Mouse (Mus musculus) midbrain, postnatal 0 days (tissue): ENCODE results near the gene Mrpl53. TPM values are rescaled to one million over a fixed set of nuclear protein-coding genes. Genes with fewer than 3 reads are reported as not detected.
A peak's percentile ranks its signal among the peaks of the same experiment; 100 is the strongest.

Source experiments
- ATAC-seq: fragments of 200-750 bp; cut with Nextera tagmentation; 2 replicates; pipeline ENCODE4 v1.8.0; 2017; ENCODE audit warnings: moderate number of reproducible peaks, mild to moderate bottlenecking, moderate TSS enrichment, moderate library complexity; ENCODE audit not compliant: low FRiP score
- DNase-seq: peaks from one replicate; pipeline ENCODE4 v3.0.0-alpha.2; 2015; ENCODE audit warnings: low spot score
- H3K27ac ChIP-seq: fragments of 300-500 bp; sonication (generic); 2 replicates; pipeline ENCODE4 v1.5.1; 2014; ENCODE audit warnings: low read depth, mild to moderate bottlenecking, low read length, mixed read lengths
- H3K27me3 ChIP-seq: fragments of 300-500 bp; sonication (generic); 2 replicates; pipeline ENCODE4 v1.6.1; 2014; ENCODE audit warnings: low read length, control low read depth, mixed read lengths; ENCODE audit not compliant: insufficient read depth
- H3K36me3 ChIP-seq: fragments of 300-500 bp; sonication (generic); 2 replicates; pipeline ENCODE4 v1.6.1; 2014; ENCODE audit warnings: low read length, control low read depth, mixed read lengths; ENCODE audit not compliant: insufficient read depth
- H3K4me1 ChIP-seq: fragments of 300-500 bp; sonication (generic); 2 replicates; pipeline ENCODE4 v1.6.1; 2014; ENCODE audit warnings: mild to moderate bottlenecking, control low read depth, antibody characterized with exemption, low read length, mixed read lengths; ENCODE audit not compliant: insufficient read depth
- H3K4me2 ChIP-seq: fragments of 300-500 bp; sonication (generic); 2 replicates; pipeline ENCODE4 v1.6.1; 2014; ENCODE audit warnings: low read depth, mild to moderate bottlenecking, low read length, mixed read lengths; ENCODE audit not compliant: poor library complexity, severe bottlenecking
- H3K4me3 ChIP-seq: fragments of 300-500 bp; sonication (generic); 2 replicates; pipeline ENCODE4 v1.5.1; 2014; ENCODE audit warnings: low read depth, mild to moderate bottlenecking, low read length, moderate library complexity
- H3K9ac ChIP-seq: fragments of 300-500 bp; sonication (generic); replicated peaks from 2 replicates; pipeline ENCODE4 v1.6.1; 2014; ENCODE audit warnings: mild to moderate bottlenecking, low read length, moderate library complexity, mixed read lengths; ENCODE audit not compliant: poor library complexity, severe bottlenecking
- H3K9me3 ChIP-seq: fragments of 300-500 bp; sonication (generic); 2 replicates; pipeline ENCODE4 v1.6.1; 2016; ENCODE audit warnings: low read length, control low read depth
- CTCF ChIP-seq: IDR thresholded peaks from 2 replicates; pipeline ENCODE4 v1.5.1; 2016; ENCODE audit warnings: antibody characterized with exemption, mild to moderate bottlenecking
- WGBS: fragments of 180-500 bp; shearing (Covaris S2); extraction: QIAGEN DNeasy Blood & Tissue Kit; methylation state at CpG from one replicate; pipeline ENCODE4 v1.1.7; 2014; 5-methylcytosine and 5-hydroxymethylcytosine counted together
- polyA plus RNA-seq: library from polyadenylated mRNA; unstranded; fragments of >200 nt; fragmentation: Nextera tagmentation; extraction: Ambion mirVana; gene quantifications from 2 replicates; pipeline ENCODE4 v1.2.1, GENCODE M21; 2015
- total RNA-seq: library from RNA; depleted of rRNA; stranded (reverse); fragments of >200 nt; gene quantifications from 2 replicates; pipeline ENCODE4 v1.2.3, GENCODE M21; 2014

Mrpl53 gene
- total and polyA plus RNA-seq, 2 experiments from 2014 or later = 46.4 to 115 TPM

DNA sequence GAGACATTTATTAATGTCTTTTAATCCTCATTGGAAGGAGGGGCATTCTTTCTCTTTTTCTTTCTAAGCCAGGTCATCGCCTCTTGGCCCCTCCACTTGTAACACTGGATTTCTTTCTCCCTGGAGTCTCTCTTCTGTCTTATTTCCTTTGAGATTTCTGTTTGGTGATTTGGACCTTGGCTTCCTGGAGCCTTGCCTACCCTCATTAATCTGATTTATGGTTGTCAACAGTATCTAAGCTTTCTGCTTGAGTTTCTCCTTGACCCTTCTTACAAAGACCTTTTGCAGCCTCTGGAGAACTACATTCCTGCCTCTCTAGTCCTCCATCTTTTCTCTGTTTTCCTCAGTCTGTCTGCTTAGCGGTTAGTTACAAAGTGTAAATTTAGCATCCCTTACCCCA lies 10.4 kb upstream of the Mrpl53 start:
- DNase-seq (no peak), ATAC-seq (no peak)
- peaks cover 8% of the 10 kb centered on the region for H3K4me1 ChIP-seq
- H3K36me3 ChIP-seq = no peaks in the 10 kb centered on the region
- 67% methylated on average over 2 of the region's 2 CpGs for WGBS
- no peaks in the 10 kb centered on the region for H3K9me3 ChIP-seq
- no peak overlapping the region for H3K4me3 ChIP-seq
- H3K27ac ChIP-seq = no peak overlapping the region
- no peak for TF ChIP-seq CTCF
- H3K9ac ChIP-seq = no peak overlapping the region
- no peaks in the 10 kb centered on the region for H3K27me3 ChIP-seq
- no peak overlapping the region for H3K4me2 ChIP-seq

DNA sequence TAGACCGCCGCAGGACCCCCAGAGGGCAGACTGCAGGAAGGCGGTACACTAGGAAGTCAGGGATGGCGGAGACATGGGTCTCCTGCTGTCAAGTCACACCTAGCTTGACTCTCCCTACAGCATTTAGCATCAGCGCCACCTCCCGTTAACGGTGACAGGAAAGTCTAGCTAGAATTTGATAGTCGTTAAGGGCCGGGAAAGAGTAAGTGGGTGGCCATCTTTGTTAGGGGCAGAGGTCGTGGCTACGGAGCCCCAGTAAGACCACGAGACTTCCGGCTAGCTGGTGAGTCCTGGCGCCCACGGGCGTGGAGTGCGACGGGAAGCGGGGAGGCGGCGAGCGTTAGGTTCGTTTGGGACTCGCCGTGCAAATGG lies 7.5 kb upstream of the Mrpl53 start, which contains the start of the genes Ccdc142 and Gm42688:
TSS of gene Ccdc142 (plus strand) at position 286 of the 372 bp plus-strand sequence.
TSS of gene Gm42688 (plus strand) at position 302 of the 372 bp plus-strand sequence.
- Histone ChIP-seq H3K27me3 (no peaks in the 10 kb centered on the region), H3K4me3 (peak within 1 kb of the TSS; percentile 78), H3K9ac (peak within 1 kb of the TSS; percentile 83), H3K4me2 (peak within 1 kb of the TSS; percentile 74), H3K4me1 (peaks cover 8% of the 10 kb centered on the region), H3K9me3 (no peaks in the 10 kb centered on the region), H3K27ac (peak within 1 kb of the TSS; percentile 79), H3K36me3 (peaks cover 8% of the 10 kb centered on the region; the same call in 1 of the 2 replicates)
- DNase-seq (peak; percentile 95), ATAC-seq (peak; percentile 91)
- 0% methylated on average over 25 of the region's 25 CpGs for WGBS
- TF ChIP-seq CTCF = peak; percentile 82

DNA sequence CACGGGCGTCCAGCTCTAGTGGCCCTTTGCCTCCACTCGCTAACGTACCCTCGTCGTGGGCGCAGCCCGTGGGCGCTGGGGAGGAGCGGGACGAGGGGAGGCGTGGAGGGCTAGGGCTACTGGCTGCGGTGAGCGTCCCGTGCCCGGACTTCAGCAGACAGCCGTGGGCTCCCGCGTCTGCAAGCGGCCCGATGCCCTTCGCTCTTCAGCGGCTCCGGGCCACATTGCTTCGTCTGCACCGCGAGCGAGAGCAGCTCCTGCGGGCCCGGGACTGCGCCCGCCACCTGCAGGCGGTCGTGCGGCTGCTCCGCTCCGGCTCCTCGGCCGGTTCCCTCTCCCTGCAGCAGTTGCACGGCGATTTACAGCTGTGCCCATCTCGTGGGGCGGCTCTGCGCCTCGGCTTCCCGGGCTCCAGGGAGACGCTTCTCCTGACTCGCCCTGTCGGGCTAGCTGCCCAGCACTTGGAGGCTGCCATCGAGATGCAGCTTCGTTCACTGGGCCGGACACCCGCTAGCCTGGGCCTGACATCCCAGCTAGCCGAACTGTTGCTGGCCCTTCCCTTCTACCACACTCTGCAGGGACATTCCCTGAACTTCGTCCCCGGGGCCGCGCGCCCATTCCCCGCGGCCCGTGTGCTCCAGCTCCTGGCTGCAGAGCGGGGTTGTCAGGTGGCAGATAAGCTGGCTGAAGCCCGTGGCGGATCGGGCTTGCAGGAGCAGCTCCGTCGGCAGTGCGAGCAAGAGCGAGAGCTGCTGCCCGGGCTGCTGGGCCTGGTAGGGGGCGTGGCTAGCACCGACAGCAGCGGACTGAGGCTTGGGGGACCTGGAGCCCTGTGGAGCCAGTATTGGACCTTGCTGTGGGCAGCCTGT lies 6.9 kb upstream of the Mrpl53 start:
- H3K4me2 ChIP-seq = peak overlapping the region; percentile 74
- peaks cover 12% of the 10 kb centered on the region; the same call in 1 of the 2 replicates for H3K36me3 ChIP-seq
- H3K9me3 ChIP-seq = no peaks in the 10 kb centered on the region
- H3K4me3 ChIP-seq = peak overlapping the region; percentile 78
- DNase-seq (peak; percentile 55), ATAC-seq (peak; percentile 84)
- peaks cover 8% of the 10 kb centered on the region for H3K4me1 ChIP-seq
- under 1% methylated on average over 62 of the region's 74 CpGs for WGBS
- H3K27me3 ChIP-seq = no peaks in the 10 kb centered on the region
- H3K9ac ChIP-seq = peak overlapping the region; percentile 83
- TF ChIP-seq CTCF = peak; percentile 56
- H3K27ac ChIP-seq = peak overlapping the region; percentile 79

DNA sequence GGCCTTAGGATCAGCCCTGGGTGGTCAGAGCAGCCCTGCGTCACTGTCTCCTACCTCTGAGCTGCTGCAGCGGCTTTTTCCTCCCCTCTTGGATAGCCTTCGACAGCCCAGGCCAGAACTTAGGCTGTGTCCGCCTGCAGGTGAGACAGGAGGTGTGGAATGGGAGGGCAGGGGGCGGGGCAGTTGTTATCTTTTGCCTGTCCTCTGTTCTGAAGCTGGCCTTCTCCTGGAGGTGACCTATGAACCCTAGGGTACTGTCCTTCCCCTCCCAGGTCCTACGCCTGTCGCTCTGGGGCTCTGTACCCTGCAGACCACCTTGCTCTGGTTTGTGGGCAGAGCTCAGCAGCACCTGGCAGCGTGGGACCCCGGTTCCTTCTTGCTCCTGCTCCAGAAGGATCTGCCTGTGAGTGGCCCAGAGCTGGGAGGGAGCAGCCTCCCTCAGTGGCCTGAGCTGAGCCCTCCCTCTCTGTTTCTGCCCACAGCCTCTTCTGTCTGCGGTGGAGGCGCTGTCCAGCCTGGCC lies 5.7 kb upstream of the Mrpl53 start:
- H3K36me3 ChIP-seq = peaks cover 17% of the 10 kb centered on the region; the same call in 1 of the 2 replicates
- peak overlapping the region; percentile 74 for H3K4me2 ChIP-seq
- peak overlapping the region; percentile 78 for H3K4me3 ChIP-seq
- ATAC-seq (no peak), DNase-seq (no peak)
- H3K9me3 ChIP-seq = no peaks in the 10 kb centered on the region
- WGBS = 56% methylated on average over 11 of the region's 11 CpGs
- peak overlapping the region; percentile 83 for H3K9ac ChIP-seq
- 0 out of 2 replicates have a peak overlapping the region, but pooled peaks have one; percentile 7 for H3K27ac ChIP-seq
- H3K27me3 ChIP-seq = no peaks in the 10 kb centered on the region
- H3K4me1 ChIP-seq = peaks cover 13% of the 10 kb centered on the region
- TF ChIP-seq CTCF = no peak

DNA sequence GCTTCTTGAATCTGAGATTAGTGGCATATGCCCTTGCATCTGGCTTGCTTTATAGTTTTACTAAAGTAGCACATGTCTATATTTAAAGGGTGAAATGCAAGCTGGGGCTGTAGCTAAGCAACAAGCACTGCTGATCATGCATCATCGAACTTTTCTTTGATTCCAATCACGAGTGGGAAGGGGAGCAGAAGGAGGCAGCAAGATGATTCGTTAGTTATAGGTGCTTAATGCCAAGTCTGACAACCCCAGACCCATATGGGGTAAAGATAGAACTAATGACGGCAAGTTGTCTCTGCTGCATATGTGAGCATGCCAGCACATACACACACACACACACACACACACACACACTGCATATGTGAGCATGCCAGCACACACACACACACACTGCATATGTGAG lies 4.7 kb upstream of the Mrpl53 start:
- DNase-seq (no peak), ATAC-seq (no peak)
- H3K4me2 ChIP-seq = no peak overlapping the region
- 70% methylated on average over 4 of the region's 4 CpGs for WGBS
- TF ChIP-seq CTCF = no peak
- H3K27me3 ChIP-seq = no peaks in the 10 kb centered on the region
- no peak overlapping the region for H3K27ac ChIP-seq
- H3K9ac ChIP-seq = no peak overlapping the region
- no peaks in the 10 kb centered on the region for H3K9me3 ChIP-seq
- H3K4me3 ChIP-seq = no peak overlapping the region
- H3K4me1 ChIP-seq = peaks cover 18% of the 10 kb centered on the region
- peaks cover 17% of the 10 kb centered on the region; the same call in 1 of the 2 replicates for H3K36me3 ChIP-seq
